Mouse (Mus musculus) adrenal gland, postnatal 14 days (tissue): ENCODE measurements around the gene Prom1. TPM values are rescaled to one million over a fixed set of nuclear protein-coding genes. Genes with fewer than 3 reads are reported as not detected.

ENCODE experiments used
- DNase-seq: peaks from one replicate; pipeline ENCODE4 v3.0.0; 2021; ENCODE audit warnings: mixed read lengths
- total RNA-seq: library from RNA; stranded (reverse); gene quantifications from 2 replicates; pipeline ENCODE4 v1.2.3, GENCODE M21; 2021

Gene Prom1
- total RNA-seq, 1 experiment from 2014 or later, result 11.4 TPM

- no peak for DNase-seq
Observed at GRCm38 (mm10) chr5:43971156-43971555, 130.7 kb downstream of the Prom1 start.

GRCm38 (mm10) chr5:43970532-43970931 is 131.3 kb downstream of the Prom1 start:
- DNase-seq, result no peak

GRCm38 (mm10) chr5:43968634-43969033 is 133.2 kb downstream of the Prom1 start:
- no peak for DNase-seq

GRCm38 (mm10) chr5:43961056-43961455 is 140.8 kb downstream of the Prom1 start:
- no peak for DNase-seq

GRCm38 (mm10) chr5:43959884-43960440 is 141.9 kb downstream of the Prom1 start:
- DNase-seq, result no peak

GRCm38 (mm10) chr5:43953241-43953640 is 148.6 kb downstream of the Prom1 start:
- DNase-seq, result no peak

- DNase-seq, result peak; percentile 55
Observed at GRCm38 (mm10) chr5:43948748-43949275, 153.0 kb downstream of the Prom1 start.

- DNase-seq, result peak; percentile 70
Observed at GRCm38 (mm10) chr5:43948111-43948743, 153.6 kb downstream of the Prom1 start.

GRCm38 (mm10) chr5:43947330-43947977 is 154.4 kb downstream of the Prom1 start:
- DNase-seq, result no peak

Other genes starting within 250 kb of the Prom1 start
- gene Cd38, start 233.5 kb downstream of the Prom1 start, total RNA-seq, result 16.8 and 19.0 TPM in 2 replicates
- 10.9 and 15.2 TPM in 2 replicates for gene Gm7879, start 188.9 kb downstream of the Prom1 start, total RNA-seq
- gene Fgfbp1, start 120.3 kb downstream of the Prom1 start, total RNA-seq, result not detected in 2 replicates
- gene Tapt1, start 124.6 kb upstream of the Prom1 start, total RNA-seq, result 44.4 and 49.1 TPM in 2 replicates